Mouse (Mus musculus) cerebellum, postnatal 10 days (tissue): ENCODE results near the gene Fate1.
"Not testable (repeated sequence)": the region's sequence is repeated elsewhere in the genome, so short reads cannot be mapped to it uniquely, and the experiment has no call there.

ENCODE experiments used
- DNase-seq, 2 experiments: peaks; one replicate each; pipeline ENCODE4 v3.0.0; 2021; ENCODE audit warnings: mixed read lengths in 2 of 2

Fate1 gene

DNA sequence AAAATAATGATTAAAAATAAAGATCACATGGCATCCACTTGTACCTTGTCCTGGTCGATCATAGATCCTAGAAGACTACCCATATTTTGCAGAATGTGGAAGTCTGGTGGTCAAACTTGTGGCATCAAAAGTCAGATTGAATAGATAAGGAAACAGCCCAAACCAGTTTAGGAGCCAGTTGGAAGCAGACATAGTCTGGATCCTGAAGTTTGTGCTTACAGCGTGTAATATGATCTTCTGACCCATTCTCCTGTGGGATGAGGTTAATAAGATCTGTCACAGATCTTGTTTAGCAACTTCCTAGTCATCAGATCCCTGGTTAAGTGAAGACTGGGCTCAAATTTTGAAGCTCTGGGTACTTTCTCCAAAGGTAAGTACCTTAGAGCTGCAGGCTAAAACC, at the start of gene Fate1:
Gene Fate1, plus strand, starts transcription at position 301 of the 400 bp plus-strand sequence.
- no peak for DNase-seq

DNA sequence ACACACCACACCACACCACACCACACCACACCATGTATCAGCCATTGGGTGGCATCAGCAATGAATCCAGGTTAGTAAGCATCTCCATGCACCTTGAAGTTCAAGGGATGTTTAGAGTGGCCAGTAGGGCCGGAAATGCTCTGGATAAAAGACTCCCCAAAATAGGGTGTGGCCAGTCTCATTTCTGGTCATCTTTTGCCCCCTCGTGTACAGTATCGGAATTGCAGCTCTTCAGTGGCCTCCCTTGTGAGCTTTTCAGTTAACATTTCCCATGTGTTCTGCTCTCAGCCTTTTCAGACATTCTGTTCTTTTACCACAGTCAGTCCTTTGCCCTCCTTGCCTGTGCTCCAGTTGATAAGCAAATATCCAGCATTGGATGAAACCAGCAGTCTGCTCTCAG, 26.2 kb upstream of the Fate1 start:
- peak; percentile 69 to 77 for DNase-seq

DNA sequence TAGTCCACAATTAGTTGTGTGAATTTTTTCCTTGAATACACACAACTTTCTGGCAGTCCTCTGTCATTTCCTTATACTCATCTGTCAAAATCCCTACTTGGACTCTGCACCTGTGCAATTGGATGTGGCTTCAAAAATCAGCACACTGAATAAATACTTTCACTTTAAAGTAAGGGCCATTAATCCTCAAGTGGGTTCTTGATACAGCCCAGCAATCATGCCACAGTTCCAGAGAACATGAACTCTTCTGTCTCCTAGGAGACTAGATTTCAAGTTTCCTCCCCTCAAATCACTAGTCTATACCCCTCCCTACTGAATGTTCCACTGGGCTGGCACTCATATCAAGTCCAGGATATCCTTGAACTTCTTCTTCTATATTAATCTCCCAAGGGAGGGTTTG, 14.4 kb upstream of the Fate1 start:
- no peak for DNase-seq

DNA sequence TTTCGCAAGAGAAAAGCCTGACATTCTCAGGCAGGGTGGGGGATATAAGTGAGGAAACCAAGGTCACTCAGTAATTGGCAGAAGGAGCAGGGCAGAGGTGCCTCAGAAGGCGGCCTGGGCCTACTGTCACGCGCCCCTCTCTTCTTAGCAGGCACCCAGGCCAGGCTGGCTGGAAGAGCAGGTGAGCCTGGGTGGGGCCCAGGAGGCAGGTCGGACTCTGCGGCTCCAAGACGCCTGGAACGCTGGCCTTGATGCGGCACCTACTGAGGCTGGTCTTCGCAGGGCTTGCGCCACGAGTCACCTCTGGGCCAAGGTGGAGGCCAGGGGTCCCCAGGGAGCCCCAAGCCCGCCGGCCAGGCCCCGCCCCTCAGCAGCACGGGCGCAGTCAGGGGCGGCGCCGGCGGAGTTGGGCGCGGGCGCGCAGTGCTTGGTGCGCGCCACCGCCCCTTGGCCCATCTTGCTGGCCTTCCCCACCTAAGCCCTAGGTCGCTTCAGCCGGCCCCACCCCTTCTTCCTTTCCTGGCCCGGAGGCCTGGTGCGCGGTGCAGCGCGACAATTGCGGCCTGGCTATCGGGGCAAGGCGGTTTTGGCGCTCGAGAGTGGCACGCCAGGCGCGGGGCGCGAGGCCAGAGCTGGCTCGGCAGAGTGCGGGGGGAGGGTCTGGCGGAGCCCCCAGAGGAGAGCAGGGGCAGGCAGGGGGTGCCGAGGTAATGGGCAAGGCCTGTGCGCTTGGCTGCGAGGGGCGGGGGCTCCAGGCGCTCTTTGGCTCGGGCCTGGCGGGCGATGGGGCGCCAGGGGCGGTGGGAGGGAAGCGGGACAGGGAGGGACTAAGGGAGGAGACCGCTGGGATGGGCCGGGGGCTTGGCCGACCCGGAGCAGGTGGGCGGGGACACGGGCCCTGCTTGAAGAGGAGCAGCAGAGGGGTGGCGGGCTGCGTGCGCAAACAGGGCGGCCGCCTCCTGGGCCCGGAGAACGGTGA, 10.4 kb upstream of the Fate1 start, which contains the start of gene Prrg3:
Gene Prrg3, plus strand, starts transcription at position 552 of the 979 bp plus-strand sequence.
- peak; percentile 77 to 83 for DNase-seq

DNA sequence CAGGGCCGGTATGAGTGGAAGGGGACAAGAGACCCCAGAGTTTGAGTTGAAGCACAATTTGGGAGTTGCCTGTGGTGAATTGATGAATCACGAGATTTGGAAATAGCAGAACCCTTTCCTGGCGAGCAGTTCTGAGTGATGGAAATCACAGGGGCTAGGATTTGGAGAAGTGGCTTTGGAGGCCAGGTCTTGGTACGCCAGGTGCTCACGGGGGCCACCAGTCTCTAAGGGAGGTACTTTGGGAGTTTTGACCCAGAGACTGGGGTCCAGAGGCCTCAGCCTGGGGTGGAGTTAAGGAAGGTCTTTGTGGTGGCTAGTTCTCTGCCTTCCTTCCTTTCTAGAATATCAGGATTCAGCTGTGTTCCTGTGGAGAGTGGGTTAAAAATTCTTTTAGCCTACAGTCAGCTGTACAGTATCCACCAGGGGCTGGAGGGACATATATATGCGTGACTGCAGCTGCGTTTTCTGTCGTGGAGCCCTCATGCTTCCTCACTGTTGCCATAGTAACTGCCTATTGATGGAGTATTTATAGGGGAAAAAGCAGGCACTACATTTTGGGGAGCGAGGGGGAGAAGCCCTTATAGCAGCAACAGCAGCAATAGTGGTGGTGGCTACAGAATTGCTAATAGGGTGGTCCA, 9.4 kb upstream of the Fate1 start:
- DNase-seq: no peak

DNA sequence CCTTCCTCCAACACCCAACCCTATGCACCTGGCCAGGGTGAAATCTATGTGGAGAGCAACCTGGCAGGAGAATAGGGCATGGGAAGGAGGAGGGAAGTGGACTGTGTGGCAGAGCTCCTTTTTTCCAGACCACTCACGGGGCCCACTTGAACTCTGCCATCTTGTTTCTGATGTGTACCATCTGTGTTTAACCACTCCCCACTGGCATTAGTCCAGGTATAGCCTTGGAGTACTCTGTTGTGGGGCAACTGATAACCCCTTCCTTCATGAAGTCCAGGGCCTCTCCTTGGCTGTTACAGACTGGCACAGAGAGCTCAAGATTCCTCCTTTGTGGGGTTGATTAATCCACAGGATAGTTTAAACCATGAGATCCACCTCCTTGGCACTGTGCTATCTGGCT, 4.6 kb upstream of the Fate1 start:
- peak; percentile 3 to 5 for DNase-seq

DNA sequence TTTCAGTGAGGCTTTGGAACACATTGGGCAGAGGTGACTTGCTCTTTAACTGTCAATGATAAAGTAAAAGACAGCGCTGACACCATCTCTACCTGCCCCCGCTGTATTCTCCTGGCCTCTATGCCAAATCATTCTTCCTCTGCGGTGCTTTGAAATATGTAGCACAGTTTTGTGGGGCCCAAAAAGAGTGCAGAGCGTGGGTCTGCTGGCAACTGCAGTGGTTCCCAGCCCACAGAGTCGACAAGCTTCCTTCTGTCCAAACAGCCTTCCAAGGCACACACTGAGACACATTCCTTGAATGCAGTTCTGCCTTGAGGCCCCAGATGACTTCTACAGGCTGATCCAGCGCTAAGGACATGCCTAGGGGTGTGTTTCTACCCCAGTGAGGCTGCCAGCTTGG, 4.0 kb upstream of the Fate1 start:
- DNase-seq: no peak

DNA sequence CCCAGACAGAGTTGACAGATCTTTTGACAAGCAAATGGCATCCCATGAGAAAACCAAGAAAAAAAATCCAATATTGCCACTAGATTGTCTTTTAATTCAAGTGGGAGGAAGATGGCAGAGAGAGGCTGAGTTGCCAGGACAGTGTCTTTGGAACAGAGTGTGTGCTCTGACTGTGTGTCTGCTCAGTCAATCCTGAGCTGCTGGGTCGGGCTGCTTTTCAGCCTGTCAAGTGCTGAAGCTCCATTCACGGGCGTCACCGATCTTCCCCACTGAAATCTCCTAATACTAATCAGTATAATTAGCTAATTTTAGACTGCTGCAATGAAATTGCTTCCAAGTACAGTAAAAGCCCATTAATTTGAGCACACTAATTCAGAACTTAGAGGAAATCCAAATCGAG, 1.5 kb upstream of the Fate1 start:
- no peak for DNase-seq

DNA sequence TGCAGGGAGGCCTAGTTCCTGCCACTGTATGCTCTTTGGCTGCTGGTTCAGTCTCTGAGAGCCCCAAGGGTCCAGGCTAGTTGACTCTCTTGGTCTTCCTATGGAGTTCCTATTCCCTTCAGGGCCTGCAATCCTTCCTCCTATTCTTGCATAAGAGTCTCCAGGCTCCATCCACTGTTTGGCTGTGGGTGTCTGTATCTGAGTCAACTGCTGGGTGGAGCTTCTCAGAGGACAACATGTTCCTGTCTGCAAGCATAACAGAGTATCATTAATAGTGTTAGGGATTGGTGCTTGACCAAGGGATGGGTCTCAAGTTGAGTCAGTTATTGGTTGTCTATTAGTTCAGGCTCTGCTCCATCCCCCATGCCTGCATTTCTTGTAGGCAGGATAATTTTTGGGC, 4.9 kb downstream of the Fate1 start:
- DNase-seq: not testable (repeated sequence)

DNA sequence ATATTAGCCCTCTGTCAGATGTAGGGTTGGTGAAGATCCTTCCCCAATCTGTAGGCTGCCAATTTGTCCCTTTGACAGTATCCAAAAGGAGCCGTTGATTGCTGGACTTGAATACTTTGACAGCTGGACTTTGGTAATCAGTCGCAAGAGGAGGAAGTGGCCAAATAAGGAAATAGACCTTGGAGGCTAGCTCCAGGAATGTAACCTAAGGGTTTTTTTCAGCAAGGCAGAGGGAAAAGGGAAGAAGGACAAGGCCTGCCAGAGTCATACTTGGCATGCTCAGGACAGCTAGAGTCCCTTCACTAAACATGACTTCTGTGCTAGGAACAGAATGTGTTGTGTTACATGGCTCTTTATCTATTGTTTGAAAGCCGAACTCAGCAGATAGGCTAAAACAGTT, 7.7 kb downstream of the Fate1 start:
- DNase-seq: no peak

DNA sequence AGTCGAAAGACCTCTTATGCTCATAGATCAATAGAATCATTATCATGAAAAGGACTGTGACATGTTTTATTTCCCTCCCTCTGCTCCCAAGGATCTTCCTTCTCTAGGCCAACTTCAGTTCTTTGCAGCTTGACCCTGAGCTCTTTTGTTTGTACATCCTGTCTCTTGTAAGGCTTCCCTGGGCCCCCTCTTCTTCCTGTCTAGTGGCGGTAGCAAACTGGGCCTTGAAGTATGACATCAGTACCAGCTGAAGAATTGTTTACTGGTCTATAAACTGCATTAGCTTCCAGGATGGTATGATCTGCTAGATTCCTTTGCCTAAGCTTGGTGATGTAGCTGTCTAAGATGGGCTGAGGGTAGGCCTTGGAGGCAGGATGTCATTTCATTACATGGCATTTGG, 8.5 kb downstream of the Fate1 start:
- no peak for DNase-seq

DNA sequence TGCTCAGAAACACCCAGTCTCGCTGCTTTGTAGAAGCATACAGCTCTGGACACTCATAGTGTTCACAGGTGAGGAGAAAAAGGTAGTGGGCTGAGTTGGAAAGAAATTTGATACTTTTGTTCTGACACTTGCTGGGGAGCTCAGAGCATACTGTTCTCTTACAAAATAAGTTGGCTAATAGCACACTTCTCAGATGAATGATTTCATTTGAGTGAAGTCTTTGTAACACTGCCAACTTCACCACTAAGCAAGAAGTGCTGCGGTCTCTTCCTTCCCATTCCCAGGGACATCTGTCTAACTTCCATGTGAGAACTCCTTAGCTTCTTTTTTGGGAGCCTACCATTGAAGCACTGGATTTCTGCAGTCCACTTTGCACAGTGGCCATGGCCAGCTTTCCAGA, 10.4 kb downstream of the Fate1 start:
- DNase-seq: no peak

DNA sequence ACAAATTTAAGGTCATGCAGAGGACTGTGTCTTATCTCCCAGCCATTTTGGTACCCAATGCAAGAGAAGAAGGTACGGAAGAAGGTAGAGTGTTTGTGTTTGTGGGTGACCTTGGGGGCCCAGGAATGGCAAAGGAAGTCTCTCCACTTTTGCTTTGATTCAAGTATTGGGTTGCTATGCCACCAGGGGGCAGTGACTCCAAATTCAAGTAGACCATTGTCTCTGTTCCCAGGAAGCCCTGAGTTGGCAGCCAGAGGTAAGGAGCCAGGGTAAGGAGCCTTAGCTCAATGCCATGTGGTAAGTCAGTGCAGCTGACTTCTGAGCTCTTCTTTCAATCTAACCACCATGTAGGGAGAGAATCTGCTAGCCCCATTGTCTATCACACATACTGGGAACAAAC, 11.0 kb downstream of the Fate1 start:
- DNase-seq: peak; percentile 25 to 35

DNA sequence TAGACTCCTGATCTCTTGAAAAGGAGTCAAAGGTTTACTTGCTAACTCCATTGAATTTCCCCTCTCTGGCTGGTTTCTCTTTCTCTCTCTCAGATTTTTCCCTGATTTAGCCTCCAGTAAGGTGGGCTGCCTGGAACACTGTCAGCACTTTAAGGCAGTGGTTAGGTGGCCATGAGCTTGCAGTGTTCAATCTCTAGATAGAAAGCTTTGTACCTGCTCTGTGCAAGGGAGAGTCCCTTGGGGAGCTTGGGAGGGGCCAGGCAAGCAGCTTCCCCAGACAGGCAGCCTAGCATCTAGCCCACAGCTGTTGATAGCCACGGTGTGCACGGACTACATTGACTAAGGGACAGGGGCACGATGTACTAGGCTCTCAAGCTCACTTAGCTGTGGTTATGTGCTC, 18.8 kb downstream of the Fate1 start, which contains the start of gene Cnga2:
Gene Cnga2, plus strand, starts transcription at position 301 of the 400 bp plus-strand sequence.
- no peak for DNase-seq

DNA sequence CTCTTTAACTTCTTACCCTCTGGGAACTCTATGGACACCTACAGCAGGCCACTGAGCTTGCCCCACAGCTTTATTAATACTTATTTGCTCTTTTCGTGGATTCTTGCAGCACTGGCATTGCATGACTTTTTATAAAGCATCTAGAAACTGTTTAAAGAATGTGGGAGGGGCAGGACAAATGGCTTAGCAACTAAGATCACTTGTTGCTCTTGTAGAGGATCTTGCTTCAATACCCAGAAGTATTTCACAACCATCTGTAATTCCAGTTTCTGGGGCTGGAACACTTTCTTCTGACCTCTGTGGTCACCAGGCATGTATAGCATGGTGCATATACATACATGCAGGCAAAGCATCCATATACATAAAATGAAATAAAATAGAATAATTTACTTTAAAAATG, 23.2 kb downstream of the Fate1 start:
- DNase-seq: no peak

DNA sequence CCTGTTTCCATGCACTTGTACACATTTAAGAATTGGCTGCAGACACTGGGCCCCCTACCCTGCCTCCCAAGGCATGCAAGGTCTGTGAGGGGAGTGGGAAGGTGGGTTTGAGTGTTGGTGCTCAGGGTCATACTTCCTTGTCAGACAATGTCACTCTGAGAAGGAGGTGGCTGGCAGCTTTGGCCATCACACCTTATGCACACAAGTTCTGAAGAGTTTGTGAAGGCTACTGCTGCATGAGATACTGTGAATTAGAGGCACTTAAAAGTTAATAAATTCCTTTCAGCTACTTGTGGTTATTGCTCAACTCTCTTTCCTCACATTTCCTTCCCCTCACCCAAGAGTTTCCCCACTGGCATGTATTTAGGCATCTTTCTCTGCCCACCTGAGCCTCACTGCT, 37.1 kb downstream of the Fate1 start:
- DNase-seq: no peak

DNA sequence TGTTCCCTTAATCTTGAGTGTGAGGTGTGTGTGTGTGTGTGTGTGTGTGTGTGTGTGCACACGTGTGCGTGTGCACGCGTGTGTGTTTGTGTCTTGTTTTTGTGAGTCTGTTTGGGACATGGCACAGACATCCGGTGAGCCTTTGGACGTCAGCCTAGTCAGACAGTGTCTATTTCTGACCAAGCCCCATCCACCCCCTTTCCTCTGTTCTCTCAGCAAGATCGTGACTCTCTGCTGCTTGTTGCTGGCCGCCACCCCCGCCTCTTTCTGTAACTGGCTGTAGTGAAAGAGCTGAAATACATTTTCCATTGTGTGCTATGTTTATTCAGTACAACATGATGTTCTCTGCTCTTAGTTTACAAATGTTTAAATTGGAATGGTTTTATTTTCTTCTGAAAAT, 39.5 kb downstream of the Fate1 start:
- DNase-seq: peak; percentile 27

DNA sequence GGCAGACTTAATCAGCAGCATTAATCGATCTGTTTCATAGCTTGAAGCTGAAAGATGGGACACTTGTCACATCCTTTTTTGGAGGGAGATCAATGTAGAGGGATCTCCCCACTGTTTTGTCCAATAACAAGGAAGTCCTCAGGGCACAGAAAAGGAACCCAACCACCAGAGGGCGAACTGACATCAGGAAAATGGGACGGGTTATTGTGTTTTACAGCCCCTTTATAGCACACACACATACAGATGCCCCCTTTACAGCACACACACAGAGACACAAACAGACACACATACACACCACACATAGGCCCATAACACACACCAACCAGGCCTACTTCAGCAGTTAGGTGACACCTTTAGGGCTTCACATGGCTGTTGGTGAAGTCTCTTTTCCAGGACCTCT, 40.0 kb downstream of the Fate1 start:
- DNase-seq: peak; percentile 61 to 69

DNA sequence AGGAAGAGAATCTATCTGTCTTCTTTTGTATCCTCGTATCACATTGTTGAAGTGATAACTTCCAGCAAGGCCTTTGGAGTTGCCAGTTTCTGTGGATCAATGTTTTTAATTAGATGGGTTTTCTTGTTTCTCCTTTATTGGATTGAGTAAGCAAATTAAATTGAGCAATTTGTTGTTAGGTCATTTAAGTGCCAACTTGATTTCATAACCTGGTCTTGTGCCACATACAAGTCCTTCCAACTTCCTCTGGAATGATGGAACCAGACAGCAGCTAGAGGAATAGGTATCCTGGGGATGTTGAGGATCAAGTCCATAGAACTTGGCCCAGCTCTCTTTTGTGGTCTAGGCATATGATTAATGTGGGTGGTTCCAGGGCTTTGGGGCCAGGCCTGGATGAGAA, 49.5 kb downstream of the Fate1 start:
- no peak for DNase-seq

DNA sequence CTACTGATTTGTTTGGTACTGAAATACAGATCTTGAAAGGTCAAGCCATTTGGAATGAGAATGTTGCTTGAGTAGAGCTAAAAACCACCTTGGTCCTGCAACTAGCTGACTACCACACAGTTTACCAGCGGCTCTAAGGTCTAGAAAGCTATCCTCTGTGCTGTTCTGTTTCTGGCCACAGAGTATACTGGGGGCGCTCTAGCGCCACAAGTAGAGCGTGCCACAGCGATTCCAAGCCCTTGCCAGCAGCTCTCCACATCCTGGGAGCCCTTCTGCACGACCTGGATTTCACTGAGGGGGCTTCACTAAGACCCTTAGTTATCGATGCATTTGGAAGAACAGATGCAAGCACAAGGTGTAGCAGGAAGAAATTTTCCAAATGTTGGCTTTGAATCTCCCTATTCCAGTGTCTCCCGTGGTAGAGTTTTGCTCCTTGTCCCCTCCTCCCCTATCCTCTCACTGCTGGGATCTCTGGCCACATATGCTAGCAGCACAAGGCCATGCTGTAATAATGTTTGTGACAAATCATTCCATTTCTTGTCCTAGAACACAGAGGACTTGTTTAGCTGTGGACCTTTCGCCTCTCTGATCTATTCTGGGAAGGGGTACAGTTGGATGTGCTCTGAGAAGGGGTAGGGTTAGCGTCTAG, 50.1 kb downstream of the Fate1 start:
- peak; percentile 49 to 71 for DNase-seq

DNA sequence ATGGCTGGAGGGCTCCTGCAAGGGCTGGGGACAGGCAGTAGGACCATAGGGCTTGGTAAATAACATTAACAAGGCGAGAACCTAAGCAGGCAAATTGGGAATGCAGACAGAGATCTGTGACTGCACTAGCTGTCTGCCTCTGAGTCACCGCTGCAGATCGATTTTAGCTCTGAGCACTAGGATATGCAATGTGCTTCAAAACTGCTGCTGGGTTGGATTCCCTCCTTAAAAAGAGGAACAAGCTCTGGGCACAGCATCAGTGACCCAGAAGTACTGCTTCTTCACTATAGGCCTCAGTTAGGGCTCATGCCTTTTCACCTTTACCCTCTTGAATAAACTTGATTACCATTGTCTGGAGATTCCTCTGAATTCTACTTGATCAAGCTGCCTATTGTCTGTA, 50.8 kb downstream of the Fate1 start:
- no peak for DNase-seq
